Mouse (Mus musculus): ENCODE results near the gene Ilkap.

GRCm38 (mm10) chr1:91397927-91398259, 722 bp downstream of the Ilkap start:
- TF ChIP-seq ETS1 (IDR thresholded peaks at IDR 0.05; ENCODE audit: low read depth, low read length) = no peak
- no peak for TF ChIP-seq CTCF (IDR thresholded peaks at IDR 0.05 in 2 of 3, conservative IDR thresholded peaks at IDR 0.05 in 1 of 3; ENCODE audit: control insufficient read depth in 1 of 3, insufficient read depth in 1 of 3, low read depth in 2 of 3, low read length in 3 of 3, poor library complexity in 1 of 3, severe bottlenecking in 1 of 3)
- TF ChIP-seq NELFE (IDR thresholded peaks at IDR 0.05; ENCODE audit: low read depth, low read length) = no peak
- TF ChIP-seq ZMIZ1 (IDR thresholded peaks at IDR 0.05; ENCODE audit: low read depth, low read length) = no peak
- TF ChIP-seq CHD1 (IDR thresholded peaks at IDR 0.05; ENCODE audit: low read depth, low read length) = no peak
- TF ChIP-seq POLR2A (IDR thresholded peaks at IDR 0.05; ENCODE audit: control insufficient read depth in 1 of 2, insufficient read depth in 1 of 2, low read depth in 1 of 2, low read length in 2 of 2, poor library complexity in 1 of 2) = no peak
- TF ChIP-seq HCFC1 (IDR thresholded peaks at IDR 0.05; ENCODE audit: low read depth, low read length) = no peak
- TF ChIP-seq RAD21 (IDR thresholded peaks at IDR 0.05; ENCODE audit: low read depth, low read length) = no peak
- TF ChIP-seq MAX (IDR thresholded peaks at IDR 0.05; ENCODE audit: low read length) = no peak
- TF ChIP-seq TBP (IDR thresholded peaks at IDR 0.05; ENCODE audit: low read depth, low read length) = no peak
- no peak for TF ChIP-seq KAT2A (conservative IDR thresholded peaks at IDR 0.05; ENCODE audit: low read depth, low read length)
- no peak for TF ChIP-seq MEF2A (IDR thresholded peaks at IDR 0.05; ENCODE audit: extremely low read depth, insufficient replicate concordance, low read depth, low read length, poor library complexity, severe bottlenecking)
- no peak for TF ChIP-seq TCF12 (IDR thresholded peaks at IDR 0.05; ENCODE audit: low read depth, low read length)
